Mouse (Mus musculus) liver, embryonic 14.5 days (tissue): ENCODE data around the gene R3hdm4. TPM values are rescaled to one million over a fixed set of nuclear protein-coding genes. Genes with fewer than 3 reads are reported as not detected.

Experiments
- ATAC-seq: fragments of 200-750 bp; cut with Nextera tagmentation; 2 replicates; pipeline ENCODE4 v1.8.0; 2017; ENCODE audit warnings: moderate number of reproducible peaks, mild to moderate bottlenecking, moderate library complexity; ENCODE audit not compliant: insufficient read depth
- DNase-seq, 3 experiments: peaks; one replicate each; pipeline ENCODE4 v3.0.0-alpha.2; 2012 to 2013; ENCODE audit warnings: low read depth in 3 of 3, low spot score in 3 of 3
- H3K27ac ChIP-seq: fragments of 300-500 bp; sonication (generic); 2 replicates; pipeline ENCODE4 v1.5.1; 2014; ENCODE audit warnings: moderate library complexity, mild to moderate bottlenecking, control low read depth, inconsistent platforms
- H3K27me3 ChIP-seq: fragments of 300-500 bp; sonication (generic); 2 replicates; pipeline ENCODE4 v1.6.1; 2014; ENCODE audit warnings: mild to moderate bottlenecking, low read length, moderate library complexity; ENCODE audit not compliant: control insufficient read depth, insufficient read depth
- H3K36me3 ChIP-seq: fragments of 300-500 bp; sonication (generic); replicated peaks from 2 replicates; pipeline ENCODE4 v1.6.1; 2014; ENCODE audit warnings: low read depth; ENCODE audit not compliant: control insufficient read depth, insufficient read depth
- H3K4me1 ChIP-seq, 2 experiments: fragments of 200-500 bp in 1 of 2; fragments of 300-500 bp in 1 of 2; sonication (generic) in 1 of 2; replicated peaks; 2 replicates each; pipeline ENCODE4 v1.6.1; 2012 to 2014; ENCODE audit warnings: antibody characterized with exemption in 1 of 2, inconsistent platforms in 1 of 2, low read length in 1 of 2; ENCODE audit not compliant: control insufficient read depth in 2 of 2, insufficient read depth in 2 of 2
- H3K4me2 ChIP-seq: fragments of 300-500 bp; sonication (generic); 2 replicates; pipeline ENCODE4 v1.6.1; 2014; ENCODE audit warnings: low read depth, mild to moderate bottlenecking, control low read depth, moderate library complexity
- H3K4me3 ChIP-seq, 2 experiments: fragments of 200-500 bp in 1 of 2; fragments of 300-500 bp in 1 of 2; sonication (generic) in 1 of 2; 2 replicates each; pipeline ENCODE4 v1.5.1; 2012 to 2014; ENCODE audit warnings: low read depth in 2 of 2, low read length in 2 of 2, mild to moderate bottlenecking in 2 of 2, control low read depth in 1 of 2, inconsistent platforms in 1 of 2, moderate library complexity in 1 of 2; ENCODE audit not compliant: insufficient read depth in 1 of 2
- H3K9ac ChIP-seq: fragments of 300-500 bp; sonication (generic); replicated peaks from 2 replicates; pipeline ENCODE4 v1.6.1; 2014; ENCODE audit warnings: mild to moderate bottlenecking, control low read depth, moderate library complexity
- H3K9me3 ChIP-seq: fragments of 300-500 bp; sonication (generic); 2 replicates; pipeline ENCODE4 v1.6.1; 2016; ENCODE audit warnings: low read length, mixed read lengths; ENCODE audit not compliant: control insufficient read depth
- CTCF ChIP-seq: IDR thresholded peaks from 2 replicates; pipeline ENCODE4 v1.5.1; 2016; ENCODE audit warnings: antibody characterized with exemption, low read depth, control low read depth
- EP300 ChIP-seq: IDR thresholded peaks from 2 replicates; pipeline ENCODE4 v1.6.1; 2016; ENCODE audit warnings: antibody characterized with exemption, low read depth
- WGBS: fragments of 180-500 bp; shearing (Covaris S2); extraction: QIAGEN DNeasy Blood & Tissue Kit; methylation state at CpG from one replicate; pipeline ENCODE4 v1.1.7; 2014; ENCODE audit not compliant: insufficient replicate concordance; 5-methylcytosine and 5-hydroxymethylcytosine counted together
- polyA plus RNA-seq, 2 experiments: library from polyadenylated mRNA; depleted of rRNA in 1 of 2; stranded (reverse) in 1 of 2; unstranded in 1 of 2; fragments of >200 nt; fragmentation: Nextera tagmentation in 1 of 2; extraction: Ambion mirVana in 1 of 2; gene quantifications; 2 replicates each; pipeline versions ENCODE4 v1.2.1 to v1.2.3; 2012 to 2014

R3hdm4 gene
- polyA plus RNA-seq, 2 experiments = 34.7 to 38.5 TPM

GRCm38 (mm10) chr10:79872862-79873261 is 48.1 kb downstream of the R3hdm4 start:
- Histone ChIP-seq H3K36me3 (no peaks in the 10 kb centered on the region), H3K9ac (no peak overlapping the region), H3K4me3 (no peak overlapping the region), H3K27ac (no peak overlapping the region), H3K9me3 (no peaks in the 10 kb centered on the region), H3K4me1 (peaks cover 0 to 6% of the 10 kb centered on the region in 2 experiments; a peak in 3 of 4 replicates), H3K27me3 (peaks cover 14% of the 10 kb centered on the region), H3K4me2 (no peak overlapping the region)
- TF ChIP-seq CTCF (no peak), EP300 (no peak)
- WGBS = 26% methylated on average over 3 of the region's 3 CpGs
- DNase-seq (no peak), ATAC-seq (no peak)

- H3K9ac ChIP-seq = no peak overlapping the region
Observed at GRCm38 (mm10) chr10:79871845-79872244, 49.2 kb downstream of the R3hdm4 start.

GRCm38 (mm10) chr10:79866601-79867000 is 54.4 kb downstream of the R3hdm4 start:
- peaks cover 24% of the 10 kb centered on the region for H3K36me3 ChIP-seq
- no peak overlapping the region for H3K27ac ChIP-seq
- 77% methylated on average over 11 of the region's 11 CpGs for WGBS
- DNase-seq (no peak), ATAC-seq (no peak)
- no peak overlapping the region for H3K9ac ChIP-seq
- no peak overlapping the region for H3K4me3 ChIP-seq
- no peaks in the 10 kb centered on the region for H3K4me1 ChIP-seq
- TF ChIP-seq CTCF (no peak), EP300 (no peak)
- no peaks in the 10 kb centered on the region for H3K27me3 ChIP-seq
- no peak overlapping the region for H3K4me2 ChIP-seq
- H3K9me3 ChIP-seq = no peaks in the 10 kb centered on the region

More at GRCm38 (mm10) chr10:79871845-79872244, 49.2 kb downstream of the R3hdm4 start:
- no peak for TF ChIP-seq CTCF
- H3K9me3 ChIP-seq = no peaks in the 10 kb centered on the region
- H3K4me1 ChIP-seq = no peaks in the 10 kb centered on the region; a peak in 1 of 4 replicates
- no peak overlapping the region for H3K4me2 ChIP-seq
- H3K27me3 ChIP-seq = peaks cover 14% of the 10 kb centered on the region
- ATAC-seq (no peak), DNase-seq (no peak)
- H3K27ac ChIP-seq = no peak overlapping the region
- no peaks in the 10 kb centered on the region for H3K36me3 ChIP-seq
- no peak overlapping the region for H3K4me3 ChIP-seq
- WGBS = 71% methylated on average over 8 of the region's 8 CpGs

GRCm38 (mm10) chr10:79865801-79866295 is 55.2 kb downstream of the R3hdm4 start:
- Histone ChIP-seq H3K9ac (no peak overlapping the region), H3K27ac (no peak overlapping the region), H3K36me3 (peaks cover 32% of the 10 kb centered on the region), H3K9me3 (no peaks in the 10 kb centered on the region), H3K4me2 (no peak overlapping the region), H3K27me3 (no peaks in the 10 kb centered on the region), H3K4me1 (no peaks in the 10 kb centered on the region), H3K4me3 (no peak overlapping the region)
- no peak for DNase-seq
- TF ChIP-seq EP300 (no peak), CTCF (peak; percentile 73)
- WGBS = 60% methylated on average over 19 of the region's 19 CpGs
- peak; percentile 11; the same call in 1 of the 2 replicates for ATAC-seq

GRCm38 (mm10) chr10:79865189-79865601 is 55.8 kb downstream of the R3hdm4 start:
- Histone ChIP-seq H3K27ac (no peak overlapping the region), H3K4me1 (no peaks in the 10 kb centered on the region), H3K36me3 (peaks cover 38% of the 10 kb centered on the region), H3K9ac (no peak overlapping the region), H3K27me3 (no peaks in the 10 kb centered on the region), H3K4me2 (no peak overlapping the region), H3K4me3 (no peak overlapping the region), H3K9me3 (no peaks in the 10 kb centered on the region)
- DNase-seq (no peak), ATAC-seq (0 out of 2 replicates have a peak, but pooled peaks have one; percentile 11)
- TF ChIP-seq EP300 (no peak), CTCF (no peak)
- 65% methylated on average over 12 of the region's 12 CpGs for WGBS
